Mouse (Mus musculus): Measurements from ENCODE around the gene Thrb. TPM values are rescaled to one million over a fixed set of nuclear protein-coding genes. Genes with fewer than 3 reads are reported as not detected.

Thrb gene
- polyA plus RNA-seq, 1 experiment from 2014 or later, result 0.77 TPM

- Histone ChIP-seq H3K4me1 (replicated peaks) (peaks cover 22% of the 10 kb centered on the region), H3K27ac (no peak overlapping the region), H3K4me3 (no peak overlapping the region), H3K27me3 (ENCODE audit: insufficient read depth, poor library complexity, severe bottlenecking) (no peaks in the 10 kb centered on the region), H3K9me3 (no peaks in the 10 kb centered on the region), H3K36me3 (no peaks in the 10 kb centered on the region)
- 83% methylated on average over 1 of the region's 1 CpGs for WGBS
- no peak for DNase-seq (ENCODE audit: low spot score)
Observed at GRCm38 (mm10) chr14:17726906-17727305, 66.8 kb downstream of the Thrb start.

GRCm38 (mm10) chr14:17727878-17728277 lies 67.8 kb downstream of the Thrb start:
- no peak for DNase-seq (ENCODE audit: low spot score)
- no peak overlapping the region for H3K27ac ChIP-seq
- 87% methylated on average over 4 of the region's 4 CpGs for WGBS

GRCm38 (mm10) chr14:17728889-17729288 lies 68.8 kb downstream of the Thrb start:
- WGBS, result 82% methylated on average over 2 of the region's 2 CpGs

More at GRCm38 (mm10) chr14:17727878-17728277, 67.8 kb downstream of the Thrb start:
- Histone ChIP-seq H3K36me3 (no peaks in the 10 kb centered on the region), H3K9me3 (no peaks in the 10 kb centered on the region), H3K4me1 (replicated peaks) (peaks cover 18% of the 10 kb centered on the region), H3K4me3 (no peak overlapping the region), H3K27me3 (ENCODE audit: insufficient read depth, poor library complexity, severe bottlenecking) (no peaks in the 10 kb centered on the region)

GRCm38 (mm10) chr14:17731020-17731419 lies 71.0 kb downstream of the Thrb start:
- 3% methylated on average over 2 of the region's 2 CpGs for WGBS
- no peak overlapping the region for H3K27ac ChIP-seq
- H3K4me1 ChIP-seq (replicated peaks), result peaks cover 22% of the 10 kb centered on the region
- no peaks in the 10 kb centered on the region for H3K9me3 ChIP-seq
- H3K4me3 ChIP-seq, result no peak overlapping the region
- DNase-seq (ENCODE audit: low spot score), result no peak
- H3K27me3 ChIP-seq (ENCODE audit: insufficient read depth, poor library complexity, severe bottlenecking), result no peaks in the 10 kb centered on the region
- no peaks in the 10 kb centered on the region for H3K36me3 ChIP-seq

More at GRCm38 (mm10) chr14:17728889-17729288, 68.8 kb downstream of the Thrb start:
- H3K27me3 ChIP-seq (ENCODE audit: insufficient read depth, poor library complexity, severe bottlenecking), result no peaks in the 10 kb centered on the region
- no peaks in the 10 kb centered on the region for H3K9me3 ChIP-seq
- peaks cover 19% of the 10 kb centered on the region for H3K4me1 ChIP-seq (replicated peaks)
- no peaks in the 10 kb centered on the region for H3K36me3 ChIP-seq
- H3K27ac ChIP-seq, result no peak overlapping the region
- no peak overlapping the region for H3K4me3 ChIP-seq
- DNase-seq (ENCODE audit: low spot score), result no peak

- Histone ChIP-seq H3K4me1 (replicated peaks) (peaks cover 22% of the 10 kb centered on the region), H3K27ac (no peak overlapping the region), H3K36me3 (no peaks in the 10 kb centered on the region), H3K4me3 (no peak overlapping the region), H3K9me3 (no peaks in the 10 kb centered on the region), H3K27me3 (ENCODE audit: insufficient read depth, poor library complexity, severe bottlenecking) (no peaks in the 10 kb centered on the region)
- WGBS, result 94% methylated on average over 2 of the region's 2 CpGs
- DNase-seq (ENCODE audit: low spot score), result no peak
Observed at GRCm38 (mm10) chr14:17733077-17733778, 73.2 kb downstream of the Thrb start.

- Histone ChIP-seq H3K9me3 (no peaks in the 10 kb centered on the region), H3K27me3 (ENCODE audit: insufficient read depth, poor library complexity, severe bottlenecking) (no peaks in the 10 kb centered on the region), H3K27ac (no peak overlapping the region), H3K4me1 (replicated peaks) (peaks cover 22% of the 10 kb centered on the region), H3K4me3 (no peak overlapping the region), H3K36me3 (no peaks in the 10 kb centered on the region)
- 82% methylated on average over 2 of the region's 2 CpGs for WGBS
- DNase-seq (ENCODE audit: low spot score), result no peak
Observed at GRCm38 (mm10) chr14:17733779-17734137, 73.7 kb downstream of the Thrb start.

- WGBS, result 83% methylated on average over 6 of the region's 6 CpGs
- H3K4me1 ChIP-seq (replicated peaks), result peaks cover 16% of the 10 kb centered on the region
- no peak overlapping the region for H3K4me3 ChIP-seq
- no peaks in the 10 kb centered on the region for H3K27me3 ChIP-seq (ENCODE audit: insufficient read depth, poor library complexity, severe bottlenecking)
- no peak overlapping the region for H3K27ac ChIP-seq
- no peak for DNase-seq (ENCODE audit: low spot score)
- no peaks in the 10 kb centered on the region for H3K9me3 ChIP-seq
- H3K36me3 ChIP-seq, result no peaks in the 10 kb centered on the region
Observed at GRCm38 (mm10) chr14:17735440-17735839, 75.4 kb downstream of the Thrb start.

GRCm38 (mm10) chr14:17740903-17741302 lies 80.8 kb downstream of the Thrb start:
- DNase-seq (ENCODE audit: low spot score), result peak; percentile 55
- Histone ChIP-seq H3K27me3 (ENCODE audit: insufficient read depth, poor library complexity, severe bottlenecking) (no peaks in the 10 kb centered on the region), H3K4me3 (no peak overlapping the region), H3K36me3 (no peaks in the 10 kb centered on the region), H3K4me1 (replicated peaks) (no peaks in the 10 kb centered on the region), H3K9me3 (no peaks in the 10 kb centered on the region), H3K27ac (no peak overlapping the region)
- 44% methylated on average over 3 of the region's 3 CpGs for WGBS

- no peaks in the 10 kb centered on the region for H3K4me1 ChIP-seq (replicated peaks)
- H3K4me3 ChIP-seq, result no peak overlapping the region
- no peak for DNase-seq (ENCODE audit: low spot score)
- H3K36me3 ChIP-seq, result no peaks in the 10 kb centered on the region
- H3K9me3 ChIP-seq, result no peaks in the 10 kb centered on the region
- 91% methylated on average over 2 of the region's 2 CpGs for WGBS
- no peak overlapping the region for H3K27ac ChIP-seq
- H3K27me3 ChIP-seq (ENCODE audit: insufficient read depth, poor library complexity, severe bottlenecking), result no peaks in the 10 kb centered on the region
Observed at GRCm38 (mm10) chr14:17742264-17742663, 82.2 kb downstream of the Thrb start.

GRCm38 (mm10) chr14:17742902-17743712 lies 83.0 kb downstream of the Thrb start:
- Histone ChIP-seq H3K4me1 (replicated peaks) (peaks cover 2% of the 10 kb centered on the region; the same call in 1 of the 2 replicates), H3K36me3 (no peaks in the 10 kb centered on the region), H3K27ac (no peak overlapping the region), H3K9me3 (no peaks in the 10 kb centered on the region), H3K4me3 (no peak overlapping the region), H3K27me3 (ENCODE audit: insufficient read depth, poor library complexity, severe bottlenecking) (no peaks in the 10 kb centered on the region)
- DNase-seq (ENCODE audit: low spot score), result no peak
- 79% methylated on average over 9 of the region's 9 CpGs for WGBS

- Histone ChIP-seq H3K36me3 (no peaks in the 10 kb centered on the region), H3K27ac (no peak overlapping the region), H3K4me3 (no peak overlapping the region), H3K4me1 (replicated peaks) (peaks cover 9% of the 10 kb centered on the region), H3K27me3 (ENCODE audit: insufficient read depth, poor library complexity, severe bottlenecking) (no peaks in the 10 kb centered on the region), H3K9me3 (no peaks in the 10 kb centered on the region)
- WGBS, result 79% methylated on average over 2 of the region's 2 CpGs
- DNase-seq (ENCODE audit: low spot score), result no peak
Observed at GRCm38 (mm10) chr14:17743713-17744158, 83.7 kb downstream of the Thrb start.

GRCm38 (mm10) chr14:17747922-17748321 lies 87.9 kb downstream of the Thrb start:
- Histone ChIP-seq H3K27me3 (ENCODE audit: insufficient read depth, poor library complexity, severe bottlenecking) (no peaks in the 10 kb centered on the region), H3K36me3 (no peaks in the 10 kb centered on the region), H3K27ac (no peak overlapping the region), H3K4me1 (replicated peaks) (peaks cover 29% of the 10 kb centered on the region), H3K4me3 (no peak overlapping the region), H3K9me3 (no peaks in the 10 kb centered on the region)
- DNase-seq (ENCODE audit: low spot score), result no peak
- WGBS, result 87% methylated on average over 3 of the region's 3 CpGs

- Histone ChIP-seq H3K27me3 (ENCODE audit: insufficient read depth, poor library complexity, severe bottlenecking) (no peaks in the 10 kb centered on the region), H3K27ac (no peak overlapping the region), H3K9me3 (no peaks in the 10 kb centered on the region), H3K4me1 (replicated peaks) (peaks cover 30% of the 10 kb centered on the region), H3K4me3 (no peak overlapping the region), H3K36me3 (no peaks in the 10 kb centered on the region)
- no peak for DNase-seq (ENCODE audit: low spot score)
Observed at GRCm38 (mm10) chr14:17748945-17749344, 88.9 kb downstream of the Thrb start.

Data from hindbrain, embryonic 10.5 days (tissue).